Mouse (Mus musculus) left cerebral cortex, postnatal 25 days (tissue): ENCODE data around the gene Fer. TPM values are rescaled to one million over a fixed set of nuclear protein-coding genes. Genes with fewer than 3 reads are reported as not detected.
"Not testable (repeated sequence)": the region's sequence is repeated elsewhere in the genome, so short reads cannot be mapped to it uniquely, and the experiment has no call there.

Experiments
- DNase-seq, 2 experiments: peaks; one replicate each; pipeline ENCODE4 v3.0.0; 2022; ENCODE audit warnings: low spot score in 2 of 2, mixed read lengths in 1 of 2
- intact Hi-C: fragments of 180-260 bp; cut with DNase I; formaldehyde crosslinking; loops from one replicate; pipeline ENCODE4 v1.15.1; 2025
- total RNA-seq, 2 experiments: library from RNA; stranded (reverse); gene quantifications; 2 replicates each; pipeline ENCODE4 v1.2.3; 2021

The Fer gene
- total RNA-seq: 10 to 100 TPM; 29.8 to 30.1 TPM

DNA sequence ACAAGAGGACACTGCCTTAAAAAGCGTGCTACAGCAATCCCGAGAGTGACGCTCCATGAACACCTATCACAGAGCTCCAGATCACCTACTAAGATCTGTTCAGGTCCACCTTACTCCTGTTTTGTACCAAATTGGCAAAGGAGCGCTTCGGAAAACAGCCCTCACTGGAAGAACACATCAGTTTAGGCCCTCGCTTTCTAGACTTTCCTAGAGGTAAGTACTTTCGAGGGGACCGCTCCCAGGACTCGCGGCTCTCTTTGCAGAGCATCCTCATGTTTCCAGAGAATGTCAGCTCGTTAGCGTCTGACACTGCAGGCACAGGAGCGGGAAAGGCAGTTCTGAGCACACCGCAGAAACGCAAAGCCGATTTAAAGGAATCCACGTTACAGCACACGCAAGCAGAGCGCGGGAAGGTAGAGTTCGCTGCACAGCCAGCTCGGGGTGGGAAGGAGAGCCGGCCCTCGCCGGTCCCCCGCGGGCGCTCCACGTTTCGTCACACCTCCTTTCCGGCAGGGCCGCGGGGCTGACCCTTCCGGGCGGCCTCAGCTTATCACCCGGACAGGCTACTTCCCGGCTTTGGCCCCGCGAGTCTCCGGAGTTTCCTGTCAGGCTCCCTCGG is at the start of gene Fer:
Fer (plus strand) TSS at position 51 of the 619 bp plus-strand sequence.
- intact Hi-C loops: loop anchor here (5.0 kb wide), 1 partner anchor 56 kb away; no protein-coding TSS in a partner anchor
- DNase-seq: no peak

DNA sequence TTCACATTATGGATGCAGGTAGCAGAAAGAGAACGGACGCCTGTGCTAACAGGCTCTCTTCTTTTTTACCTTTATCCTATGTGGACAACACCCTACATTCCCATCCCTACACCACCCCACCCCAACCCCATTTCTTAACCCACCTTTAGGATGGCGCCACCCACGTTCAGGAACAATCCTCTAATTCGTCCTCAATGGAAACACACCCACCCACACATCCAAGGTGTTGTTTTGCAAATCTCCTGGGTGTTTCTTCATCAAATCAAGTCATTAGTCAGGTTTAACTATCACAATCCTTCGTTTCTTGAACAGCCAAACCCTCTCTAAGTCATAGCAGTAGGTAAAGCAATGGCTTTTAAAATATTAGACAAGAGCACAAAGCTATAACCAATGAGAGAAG is 49.3 kb upstream of the Fer start:
- no peak for DNase-seq
- intact Hi-C loops: no loop called here

DNA sequence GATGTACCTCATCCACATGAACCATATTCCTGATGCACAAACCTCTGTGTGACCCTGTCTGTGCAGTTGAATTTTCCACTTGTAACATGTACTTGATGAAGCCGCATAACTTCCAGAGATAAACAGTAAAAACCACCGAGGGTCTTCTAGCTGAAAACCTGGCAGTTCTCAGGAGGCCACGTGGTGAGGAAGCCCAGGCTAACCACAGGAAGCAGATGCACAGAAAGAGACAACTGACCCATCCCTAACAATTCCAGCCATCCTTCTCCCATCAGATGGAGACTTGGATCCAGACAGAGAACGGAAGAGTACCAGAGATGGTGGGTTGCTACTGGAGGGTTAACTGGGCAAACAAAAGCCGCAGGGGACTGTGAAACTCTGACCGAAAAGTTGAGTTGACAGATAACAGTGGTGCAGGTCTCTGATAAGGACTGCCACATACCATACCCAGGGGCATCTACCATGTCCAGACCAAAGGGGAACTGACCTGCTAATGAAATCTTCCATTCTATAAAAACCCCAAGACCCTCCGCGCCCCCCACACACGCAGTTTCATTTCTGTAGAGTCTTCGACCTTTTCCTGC is 44.3 kb upstream of the Fer start:
- intact Hi-C loops: no loop called here
- no peak for DNase-seq

DNA sequence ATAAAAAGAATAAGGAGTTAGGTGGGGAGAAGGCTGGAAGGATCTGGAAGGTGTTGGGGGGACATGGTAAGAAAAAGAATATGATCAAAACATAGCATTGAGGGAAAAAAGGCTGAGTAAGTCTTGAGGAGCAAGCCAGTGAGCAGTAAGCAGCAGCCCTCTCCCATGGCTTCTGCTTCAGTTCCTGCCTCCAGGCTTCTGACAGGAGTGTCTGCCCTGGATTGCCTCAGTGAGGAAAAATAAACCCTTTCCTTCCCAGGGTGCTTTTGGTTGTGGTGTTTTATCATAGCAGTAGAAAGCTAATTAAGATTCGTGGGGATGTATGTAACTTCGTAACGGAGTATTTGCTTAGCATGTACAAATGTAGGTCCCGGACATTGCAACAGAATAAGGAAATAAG is 38.7 kb upstream of the Fer start:
- intact Hi-C loops: no loop called here
- no peak for DNase-seq

DNA sequence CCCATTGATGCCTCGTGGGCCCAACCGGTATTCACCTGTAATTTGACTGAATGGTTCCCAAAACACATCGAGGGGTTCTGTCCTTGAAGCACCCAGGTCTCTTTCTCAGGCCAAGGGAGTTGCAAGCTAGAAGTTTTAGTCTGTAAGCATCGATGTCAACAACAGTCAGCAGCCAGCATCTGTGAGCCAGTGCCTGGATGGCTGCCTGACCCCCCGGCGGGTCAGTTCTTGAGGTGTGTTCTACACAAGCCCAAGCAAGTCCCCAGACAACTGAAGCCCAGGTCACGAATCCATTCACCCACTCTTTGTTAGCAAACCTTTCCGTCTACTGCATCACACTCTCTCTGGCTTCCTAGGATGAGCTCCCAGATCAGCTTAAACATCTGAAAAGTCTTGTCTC is 36.7 kb upstream of the Fer start:
- intact Hi-C loops: no loop called here
- no peak for DNase-seq

DNA sequence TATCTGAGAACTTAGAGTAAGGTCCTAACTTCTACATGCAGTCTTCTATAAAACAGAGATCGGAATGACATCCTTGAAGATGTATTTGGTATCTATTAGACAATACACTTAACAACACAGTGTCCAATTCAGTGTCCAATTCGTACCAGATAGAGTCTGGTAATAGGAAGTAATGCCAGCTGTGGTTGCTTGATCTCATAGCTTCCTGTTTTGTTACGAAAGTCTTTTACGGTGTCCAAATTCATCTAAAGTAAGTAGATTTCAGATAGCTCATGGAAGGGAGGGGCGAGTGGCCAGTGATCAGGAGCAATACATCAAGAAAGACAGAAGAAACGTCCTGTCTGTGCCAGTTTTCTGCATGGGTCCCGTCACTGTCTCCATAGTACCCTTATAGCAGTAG is 36.1 kb upstream of the Fer start:
- intact Hi-C loops: no loop called here
- no peak for DNase-seq

DNA sequence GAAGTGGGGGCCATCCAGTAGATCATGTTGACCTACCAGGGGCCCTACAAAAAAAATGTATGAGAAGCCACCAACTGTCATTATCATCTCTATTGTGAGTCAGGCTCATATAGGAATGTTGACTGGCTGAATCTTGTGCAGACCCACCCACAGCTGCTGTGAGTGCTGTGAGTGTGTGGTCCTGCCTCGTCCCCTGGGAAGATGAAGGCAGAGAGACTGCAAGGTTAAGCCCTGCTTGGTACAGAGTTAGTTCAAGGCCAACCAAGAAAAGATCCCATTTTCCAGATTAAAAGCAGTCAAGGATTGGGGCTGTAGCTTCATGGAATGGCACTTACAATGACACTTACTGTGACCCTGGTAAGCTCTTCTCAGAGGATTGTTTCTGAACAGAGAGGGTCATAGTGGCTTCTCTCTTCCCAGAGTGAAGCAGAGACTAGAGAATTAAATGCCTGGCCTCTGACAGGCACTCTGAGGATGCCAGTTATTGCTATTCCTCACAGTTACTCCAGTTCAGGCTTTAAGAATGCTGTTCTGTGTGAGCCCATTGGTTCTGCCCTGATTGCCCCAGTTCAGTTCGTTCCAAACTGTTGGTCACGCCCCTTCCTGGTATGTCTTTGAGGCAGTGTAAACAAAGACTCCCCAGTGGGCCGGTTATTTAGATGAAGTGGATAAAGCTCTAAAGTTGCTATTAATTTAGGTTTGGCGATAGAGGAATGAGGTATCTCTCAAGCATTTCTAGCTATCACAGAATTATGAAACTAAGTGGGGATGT is 34.1 kb upstream of the Fer start:
- no peak for DNase-seq
- intact Hi-C loops: no loop called here

DNA sequence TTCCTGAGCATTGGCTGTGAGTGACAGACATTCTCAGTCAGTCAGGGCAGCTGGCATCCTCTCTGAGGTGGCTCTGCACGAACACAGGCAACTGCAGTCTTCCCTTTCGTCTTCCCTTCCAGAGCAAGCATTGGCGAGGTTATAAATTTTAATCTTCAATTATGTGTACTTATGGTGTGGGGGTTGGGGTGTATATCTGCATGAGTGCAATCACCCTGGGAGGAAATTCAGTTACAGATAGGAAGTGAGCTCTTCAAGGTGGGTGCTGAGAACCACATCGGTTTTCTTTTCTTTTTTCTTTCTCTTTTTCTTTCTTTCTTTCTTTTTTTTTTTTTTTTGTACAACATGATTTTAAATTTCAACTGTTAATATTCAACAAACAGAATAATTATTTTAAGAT is 31.3 kb upstream of the Fer start:
- intact Hi-C loops: no loop called here
- no peak for DNase-seq

DNA sequence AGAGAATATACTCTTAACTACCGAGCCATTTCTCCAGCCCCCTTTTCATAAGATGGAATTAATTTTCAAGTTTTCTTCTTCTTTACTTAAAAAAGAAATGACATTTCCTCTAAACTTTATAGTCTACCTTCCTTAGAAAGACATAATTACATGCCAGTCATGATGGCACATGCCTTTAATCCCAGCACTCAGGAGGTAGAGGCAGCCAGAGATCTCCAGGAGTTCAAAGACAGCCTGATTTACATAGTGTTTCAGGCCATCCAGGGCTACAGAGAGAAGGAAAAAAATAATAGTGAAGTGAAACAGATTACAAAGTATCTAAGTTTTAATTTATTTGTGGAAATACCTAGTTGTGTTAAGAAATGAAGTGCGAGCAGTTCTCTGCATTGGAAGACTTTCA is 26.6 kb upstream of the Fer start:
- intact Hi-C loops: no loop called here
- no peak for DNase-seq

DNA sequence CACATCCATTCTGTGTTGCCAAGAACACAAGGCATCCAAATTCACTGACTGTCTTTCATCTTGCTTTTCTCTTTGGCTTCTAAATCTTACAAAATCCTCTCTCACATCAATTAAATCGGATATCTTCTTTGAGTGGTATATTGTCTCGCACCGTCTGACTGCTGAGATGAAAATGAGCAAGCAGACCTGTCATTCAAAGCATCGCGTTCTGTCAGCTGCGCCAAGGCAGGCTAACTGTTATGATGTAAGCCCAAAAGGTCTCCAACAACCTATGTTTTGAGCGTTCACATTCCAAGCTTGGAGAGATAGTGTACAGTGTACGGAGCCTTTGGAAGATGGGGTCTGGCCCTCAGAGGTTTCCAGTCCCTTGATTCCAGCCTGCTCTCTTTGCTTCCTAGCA is 26.2 kb upstream of the Fer start:
- intact Hi-C loops: no loop called here
- DNase-seq: no peak

DNA sequence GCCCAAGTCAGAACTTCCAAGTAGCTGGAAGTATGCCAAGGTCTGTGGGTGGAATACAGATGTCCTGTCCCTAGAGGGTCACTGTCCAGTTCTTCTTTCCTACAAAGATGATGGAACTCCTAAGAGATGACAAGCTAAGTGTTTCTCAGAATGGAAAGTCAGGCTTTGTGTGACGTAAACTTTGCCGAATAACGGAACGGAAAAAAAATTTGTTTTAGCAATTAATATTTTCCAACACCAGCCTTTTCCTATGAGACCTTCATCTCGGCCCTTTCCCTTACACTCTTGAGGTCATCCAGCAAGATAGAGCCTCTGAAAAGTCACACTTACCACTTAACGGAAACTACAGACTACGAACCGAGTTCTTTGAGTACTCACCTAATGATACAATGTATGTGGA is 24.7 kb upstream of the Fer start:
- DNase-seq: no peak
- intact Hi-C loops: no loop called here

DNA sequence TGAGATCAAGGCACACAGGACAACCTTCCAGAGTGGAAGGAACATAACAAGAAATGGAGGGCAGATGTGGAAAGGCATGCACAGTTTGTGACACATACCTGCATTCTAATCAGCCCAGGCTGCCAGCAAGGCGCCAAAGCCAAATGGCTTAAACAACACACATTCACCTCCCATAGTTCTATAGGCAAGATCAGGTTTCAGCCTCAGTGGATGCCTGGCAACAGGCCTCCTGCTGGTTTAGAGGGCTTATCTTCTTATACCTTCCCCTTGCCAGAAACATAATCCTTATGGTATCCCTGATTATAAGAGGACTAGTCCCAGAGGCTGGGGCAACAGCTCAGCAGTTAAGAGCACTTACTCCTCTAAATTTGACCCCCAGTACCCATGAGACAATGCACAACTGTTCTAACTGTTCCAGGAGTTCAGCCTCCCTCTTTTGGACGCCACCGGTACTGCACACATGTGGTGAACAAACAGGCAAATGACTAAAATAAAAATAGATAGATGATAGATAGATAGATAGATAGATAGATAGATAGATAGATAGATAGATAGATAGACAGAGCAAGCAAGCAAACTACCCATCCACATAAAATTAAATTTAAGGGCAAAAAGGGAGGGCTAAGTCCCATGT is 23.1 kb upstream of the Fer start:
- intact Hi-C loops: no loop called here
- DNase-seq: no peak

DNA sequence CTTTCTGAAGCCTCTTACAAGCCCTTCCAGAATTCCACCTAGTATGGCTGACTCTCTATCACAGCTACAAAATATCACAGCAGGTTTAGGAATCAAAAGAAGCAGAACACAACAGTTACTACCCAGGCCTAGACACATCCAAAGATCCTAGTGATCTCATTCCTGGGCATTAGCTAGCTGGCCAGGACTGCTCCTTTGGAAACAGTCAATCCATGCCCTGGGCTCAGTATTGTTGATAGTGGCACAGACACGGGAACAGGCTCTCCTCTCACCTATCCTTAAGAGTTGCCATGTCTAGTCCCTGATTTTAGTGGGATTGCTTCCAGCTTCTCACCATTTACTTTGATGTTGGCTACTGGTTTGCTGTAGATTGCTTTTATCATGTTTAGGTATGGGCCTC is 20.6 kb upstream of the Fer start:
- intact Hi-C loops: no loop called here

DNA sequence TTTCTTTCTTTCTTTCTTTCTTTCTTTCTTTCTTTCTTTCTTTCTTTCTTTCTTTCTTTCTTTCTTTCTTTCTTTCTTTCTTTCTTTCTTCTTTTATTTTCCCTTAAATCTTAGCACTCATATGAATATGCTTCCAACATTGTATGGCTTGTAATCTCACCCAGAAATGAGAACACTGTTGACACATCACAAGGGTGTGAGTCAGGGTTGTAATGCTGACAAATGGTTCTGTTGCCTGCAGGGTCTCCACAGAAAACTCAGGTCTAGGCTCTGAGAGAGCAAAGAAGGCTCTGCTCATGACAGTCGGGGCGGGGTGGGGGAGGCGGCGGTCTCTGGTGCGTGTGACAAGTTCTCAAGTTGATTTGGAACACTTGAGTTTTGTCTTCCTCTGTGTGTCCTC is 17.9 kb upstream of the Fer start:
- intact Hi-C loops: no loop called here
- DNase-seq: no peak

More for the DNA sequence above, 20.6 kb upstream of the Fer start:
- DNase-seq: no peak

DNA sequence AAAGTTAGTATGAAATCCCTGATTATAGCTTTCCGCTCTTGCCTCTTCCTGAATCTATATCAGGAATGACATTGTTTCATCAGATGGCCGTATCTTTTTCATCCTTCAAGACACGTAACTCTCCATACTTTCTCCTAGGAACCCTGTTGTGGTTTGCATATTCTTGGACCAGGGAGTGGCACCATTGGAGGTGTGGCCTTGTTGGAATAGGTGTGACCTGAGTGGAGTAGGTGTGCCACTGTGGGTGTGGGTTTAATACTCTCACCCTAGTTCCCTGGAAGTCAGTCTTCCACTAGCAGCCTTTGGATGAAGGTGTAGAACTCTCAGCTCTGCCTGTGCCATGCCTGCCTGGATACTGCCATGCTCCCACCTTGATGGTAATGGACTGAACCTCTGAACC is 17.1 kb upstream of the Fer start:
- intact Hi-C loops, DNase-seq: not testable (repeated sequence)

DNA sequence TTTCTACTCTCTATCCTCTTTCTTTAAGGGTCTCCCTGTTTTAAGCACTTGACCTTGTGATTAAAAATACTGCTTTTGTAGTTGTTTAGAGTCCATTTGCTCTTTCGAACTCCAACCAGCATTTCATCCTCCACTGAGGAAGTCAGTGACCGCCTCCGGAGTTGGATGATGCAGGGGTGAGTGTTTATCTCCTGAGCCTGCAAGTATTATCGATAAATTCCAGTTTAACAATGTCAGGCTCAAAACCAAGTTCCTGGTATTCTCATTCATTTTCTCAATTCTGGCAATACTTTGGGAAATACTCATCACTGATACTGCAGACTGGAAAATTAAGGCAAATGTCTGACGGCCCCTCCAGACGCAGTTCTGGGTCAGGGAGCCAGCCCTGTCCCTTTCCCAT is 13.7 kb upstream of the Fer start:
- intact Hi-C loops: no loop called here

DNA sequence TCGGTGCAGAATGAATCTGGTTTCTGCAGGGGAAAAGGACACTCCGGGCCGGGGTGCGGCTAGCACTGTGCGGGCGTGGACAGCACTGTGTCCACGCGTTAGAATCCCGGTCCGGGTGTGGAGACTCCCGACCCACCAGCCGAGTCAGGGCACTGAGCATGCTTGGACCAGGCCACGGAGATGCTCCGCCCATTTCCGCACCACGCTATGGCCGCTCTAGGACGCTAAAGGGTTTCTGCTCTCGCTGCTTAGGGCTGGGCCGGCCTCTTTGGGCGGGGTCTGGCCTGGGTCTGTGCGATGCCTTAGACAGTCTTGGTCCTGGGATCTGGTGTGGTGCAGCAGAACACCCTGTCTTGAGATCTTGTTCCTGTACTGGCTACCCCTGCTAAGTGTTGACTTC is 13.3 kb upstream of the Fer start:
- intact Hi-C loops: no loop called here
- peak; percentile 79 to 89 for DNase-seq

More for the DNA sequence above, 13.7 kb upstream of the Fer start:
- DNase-seq: peak in 1 of 2 experiments; percentile 9

DNA sequence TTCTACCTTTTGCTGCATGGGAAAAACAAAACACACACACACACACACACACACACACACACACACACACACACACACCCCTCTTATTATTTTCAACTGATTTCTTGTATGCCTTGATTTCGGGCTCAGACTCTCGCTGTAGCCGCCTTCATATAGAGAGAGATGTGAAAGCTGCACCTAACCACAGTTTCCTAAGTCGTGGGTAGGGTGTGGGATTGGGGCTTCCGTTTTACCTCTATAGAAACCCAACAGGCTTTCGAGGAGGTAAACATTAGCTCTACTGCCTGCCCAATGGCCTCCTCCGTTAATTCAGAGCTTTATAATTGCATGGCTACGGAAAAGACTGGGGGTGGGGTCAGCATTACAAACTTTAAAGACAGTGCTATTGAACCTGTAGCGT is 12.8 kb upstream of the Fer start:
- no peak for DNase-seq
- intact Hi-C loops: no loop called here

DNA sequence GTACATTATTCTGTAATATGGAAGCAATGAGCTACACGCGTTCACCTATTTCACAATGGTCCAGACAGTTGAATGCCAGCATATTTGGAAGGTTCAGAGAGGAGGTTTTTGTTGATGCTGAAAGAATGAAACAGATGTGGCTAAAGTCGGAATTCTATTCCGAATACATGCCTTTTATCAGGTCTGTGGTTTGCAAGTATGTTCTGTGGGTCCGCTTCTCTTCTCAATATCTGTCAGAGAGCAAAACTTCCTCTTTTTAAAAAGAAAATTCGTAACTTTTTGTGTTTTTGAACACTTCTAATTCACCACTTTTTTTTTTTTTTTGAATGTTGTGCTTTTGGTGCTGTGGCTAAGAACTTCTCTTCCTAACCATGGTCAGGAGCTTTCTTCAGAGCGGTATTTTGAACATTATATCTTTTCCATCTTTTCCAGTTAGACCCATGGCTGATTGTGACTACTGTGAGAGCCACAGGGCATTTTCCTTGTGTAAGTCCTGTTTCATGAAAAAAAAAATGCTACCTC is 5.8 kb upstream of the Fer start:
- intact Hi-C loops: no loop called here

DNA sequence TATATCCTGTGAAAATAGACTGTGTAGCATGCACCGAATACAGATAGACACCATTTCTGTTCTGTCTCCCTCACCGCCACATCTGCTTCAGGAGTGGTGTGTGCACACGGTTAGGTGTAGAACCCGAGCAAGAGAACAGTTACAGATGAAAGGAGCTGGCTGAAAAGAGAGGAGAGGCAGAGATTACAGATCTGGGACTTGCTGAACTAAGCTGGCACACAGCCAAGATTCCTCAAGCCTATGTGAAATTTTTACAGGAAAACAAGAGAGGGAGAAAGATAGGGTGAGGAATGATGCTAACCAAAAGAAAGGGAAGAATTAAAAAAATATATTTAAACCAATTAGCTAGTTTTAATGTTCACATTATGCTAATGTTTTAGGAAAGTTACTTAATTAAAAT is 1.9 kb upstream of the Fer start:
- no peak for DNase-seq
- intact Hi-C loops: loop anchor here (5.0 kb wide), 1 partner anchor 54 kb away; no protein-coding TSS in a partner anchor

More for the DNA sequence above, 5.8 kb upstream of the Fer start:
- no peak for DNase-seq
